Mouse (Mus musculus) MEL-GATA-1-ER (cell line): ENCODE measurements at regions not wholly inside any gene's neighbourhood (a gene's known extent, or its start where the extent isn't known, plus 50 kb on each side); places are given as distances from the start of the nearest gene placed in this dataset.

Experiments used
- DNase-seq: peaks from one replicate; pipeline ENCODE4 v3.0.0-alpha.2; 2012; ENCODE audit warnings: low read depth; ENCODE audit errors: extremely low read depth

- peak; percentile 72 for DNase-seq
Measured at GRCm38 (mm10) chr15:14418532-14418931, 1245.1 kb upstream of the Cdh6 start.

- no peak for DNase-seq
Measured at GRCm38 (mm10) chr15:14385347-14385746, 1211.9 kb upstream of the Cdh6 start.

DNA sequence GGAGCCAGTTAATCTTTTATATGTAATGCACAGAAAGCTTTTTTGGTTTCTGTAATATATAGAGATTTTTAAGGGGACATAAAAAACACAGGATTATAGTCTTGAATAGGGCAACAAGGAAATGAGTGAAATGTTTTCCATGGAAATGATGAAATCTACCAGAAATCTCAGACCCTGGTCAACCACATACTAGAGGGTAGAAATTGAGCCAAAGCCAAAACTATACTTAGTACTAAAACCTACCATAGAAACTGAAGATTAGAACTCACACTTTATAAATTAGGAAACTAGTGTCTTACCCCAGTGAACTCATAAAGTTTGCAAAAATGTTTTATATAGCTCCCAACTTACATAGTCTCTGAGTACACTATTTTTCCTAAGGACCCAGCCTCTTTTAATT is 1204.9 kb upstream of the Cdh6 start:
- DNase-seq, result no peak
